Mouse (Mus musculus): ENCODE results near the gene 5031439G07Rik.

5031439G07Rik gene

DNA sequence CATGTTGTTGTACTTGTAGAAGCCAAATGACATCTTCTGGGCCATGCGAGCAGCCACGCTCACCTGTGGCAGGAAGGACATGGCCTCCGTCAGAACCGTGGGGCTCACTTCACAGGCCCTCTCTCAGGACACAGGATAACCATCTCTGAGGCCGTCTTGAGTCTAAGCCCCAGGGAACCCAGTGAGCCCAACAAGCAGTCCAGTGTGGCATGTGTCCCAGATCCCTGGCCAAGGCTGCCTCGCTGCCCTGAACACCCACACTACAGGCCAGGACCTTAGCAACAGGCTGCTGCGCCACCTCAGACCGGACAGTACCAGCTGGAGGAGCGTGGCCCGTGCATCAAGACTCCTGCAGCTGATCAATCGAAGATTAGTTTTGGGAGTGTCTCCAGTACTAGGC is 35.1 kb downstream of the 5031439G07Rik start:
- DNase-seq (ENCODE audit: low read depth), result no peak

DNA sequence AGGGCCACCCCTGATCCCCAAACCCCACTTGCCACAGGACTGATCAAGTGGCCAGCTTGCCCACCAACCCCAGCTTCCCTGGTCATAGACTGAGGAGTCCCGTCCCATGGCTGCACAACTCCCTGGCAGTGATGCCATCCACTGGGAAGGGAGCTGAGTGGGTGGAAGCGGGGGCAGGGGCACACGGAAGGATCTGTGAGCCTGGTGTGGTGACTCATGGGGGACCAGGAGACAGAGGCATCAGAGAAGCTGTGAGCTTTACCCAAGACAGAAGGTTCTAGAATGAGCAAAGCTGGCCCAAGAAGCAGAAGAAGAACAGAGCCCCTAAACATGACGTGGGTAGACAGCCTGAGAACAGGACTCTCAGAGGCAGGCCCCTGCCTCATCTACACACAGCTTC is 38.3 kb downstream of the 5031439G07Rik start:
- no peak for DNase-seq (ENCODE audit: low read depth)

DNA sequence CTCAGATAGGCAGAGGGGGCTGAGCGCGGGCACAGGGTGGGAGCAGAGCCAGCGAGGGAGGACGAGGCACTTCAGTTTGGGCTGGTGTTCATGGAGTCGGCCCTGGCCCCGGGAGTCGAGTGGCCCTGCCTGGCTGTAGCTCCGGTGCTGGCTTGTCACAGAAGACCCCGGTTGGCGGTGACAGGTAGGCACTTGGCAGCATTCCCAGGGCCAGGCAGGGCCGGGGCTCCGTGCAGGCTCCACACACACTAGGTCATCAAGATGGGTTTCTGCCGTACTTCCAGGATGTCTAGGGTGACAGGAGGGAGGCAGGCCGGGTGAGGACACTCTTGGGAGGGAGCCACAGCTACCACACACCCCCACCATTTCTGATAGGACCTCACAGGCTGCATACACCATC is 39.4 kb downstream of the 5031439G07Rik start:
- no peak for DNase-seq (ENCODE audit: low read depth)

DNA sequence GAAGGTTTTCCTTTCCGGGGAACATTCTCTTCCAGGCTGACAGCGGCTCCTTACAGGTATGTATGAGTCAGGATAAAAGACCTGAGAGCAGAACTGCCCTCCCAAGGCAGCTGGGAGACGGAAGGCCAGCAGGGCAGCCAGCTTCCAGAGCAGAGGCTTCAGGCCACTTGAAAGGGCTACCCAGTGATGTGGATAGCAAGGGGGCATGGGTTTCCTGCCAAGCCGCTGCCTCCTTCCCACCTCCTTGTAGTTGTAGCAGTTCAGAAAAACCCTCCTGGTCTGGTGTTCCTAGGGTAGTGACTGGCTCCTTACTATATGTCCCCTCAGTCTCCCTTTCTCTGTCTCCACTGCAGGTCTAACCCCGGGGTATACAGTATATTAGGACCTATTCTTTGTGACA is 44.0 kb downstream of the 5031439G07Rik start:
- no peak for DNase-seq (ENCODE audit: low read depth)

DNA sequence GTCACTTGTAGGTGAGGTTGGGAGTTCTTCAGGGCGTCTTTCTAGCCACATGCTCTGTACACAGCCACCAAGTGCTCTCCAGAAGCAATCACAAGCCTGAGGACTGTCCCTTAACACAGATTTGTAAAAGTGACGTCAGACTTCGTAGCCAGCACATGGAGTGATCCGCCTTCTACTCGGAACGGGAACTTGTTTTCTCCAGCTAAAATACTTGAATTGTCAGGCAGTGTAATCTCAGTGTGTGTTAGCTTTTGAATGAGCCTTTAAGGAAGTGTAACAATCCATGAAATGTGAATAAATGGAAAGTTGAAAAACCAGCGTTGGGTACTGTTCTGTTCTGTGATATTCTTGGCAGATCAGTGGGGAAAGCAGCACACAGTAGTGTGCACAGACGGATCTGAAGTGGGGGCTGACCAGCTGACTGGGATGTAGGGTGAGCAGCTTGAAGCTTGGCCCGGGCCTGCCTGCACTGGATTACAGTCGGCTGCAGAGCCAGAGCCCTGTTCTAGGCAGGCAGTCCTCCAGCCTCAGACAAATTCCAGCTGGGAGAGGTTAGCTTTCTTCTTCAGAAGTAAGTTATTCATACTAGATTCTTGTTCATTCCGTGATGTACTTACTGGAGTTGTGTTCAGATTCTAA is 45.6 kb downstream of the 5031439G07Rik start:
- no peak for DNase-seq (ENCODE audit: low read depth)

DNA sequence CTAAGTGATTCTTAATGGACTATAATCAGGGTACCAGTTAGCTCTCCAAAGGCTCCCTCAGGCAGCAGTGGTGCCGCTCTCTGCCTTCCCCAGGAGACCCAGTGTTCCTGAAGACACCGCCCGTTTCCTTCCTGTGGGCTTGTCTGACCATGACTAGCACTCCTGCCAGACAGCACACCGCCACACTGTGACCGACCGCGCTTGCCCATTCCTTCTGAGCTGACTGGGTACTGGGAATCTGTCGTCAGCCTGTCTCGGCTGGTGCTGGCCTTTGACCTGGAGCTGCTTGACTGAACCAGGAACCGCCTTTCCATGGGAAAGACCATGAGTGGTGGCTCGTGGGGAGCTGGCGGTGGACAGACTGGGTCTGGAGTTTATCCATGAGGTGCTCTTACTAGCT is 48.2 kb downstream of the 5031439G07Rik start:
- no peak for DNase-seq (ENCODE audit: low read depth)

DNA sequence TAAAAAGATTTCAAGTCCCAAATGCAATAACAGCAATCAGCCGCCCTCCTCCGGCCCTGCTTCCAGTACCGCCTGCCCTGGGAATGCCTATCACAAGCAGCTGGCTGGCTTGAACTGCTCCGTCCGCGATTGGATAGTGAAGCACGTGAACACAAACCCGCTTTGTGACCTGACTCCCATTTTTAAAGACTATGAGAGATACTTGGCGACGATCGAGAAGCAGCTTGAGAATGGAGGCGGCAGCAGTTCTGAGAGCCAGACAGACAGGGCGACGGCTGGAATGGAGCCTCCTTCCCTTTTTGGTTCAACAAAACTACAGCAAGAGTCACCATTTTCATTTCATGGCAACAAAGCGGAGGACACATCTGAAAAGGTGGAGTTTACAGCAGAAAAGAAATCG is 53.5 kb downstream of the 5031439G07Rik start:
- DNase-seq (ENCODE audit: low read depth), result no peak

DNA sequence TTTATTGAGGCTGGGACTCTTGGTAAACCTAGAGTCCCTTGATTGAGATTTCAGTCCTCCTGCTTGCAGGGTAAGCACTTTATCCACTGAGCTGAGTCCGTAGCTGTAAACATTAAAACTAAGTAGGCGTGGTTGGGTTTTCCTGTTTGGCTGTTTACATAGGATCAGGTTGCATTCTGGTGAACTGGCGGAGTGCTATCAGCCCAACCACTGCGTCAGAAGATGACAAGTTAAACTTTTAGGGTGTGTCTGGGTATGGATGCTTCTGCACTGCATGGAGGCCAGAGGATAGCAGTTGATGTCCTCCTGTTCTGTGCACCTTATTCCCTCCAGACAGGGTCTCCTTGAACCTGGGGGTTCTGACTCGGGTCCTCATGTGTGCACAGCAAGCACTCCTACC is 56.0 kb downstream of the 5031439G07Rik start:
- no peak for DNase-seq (ENCODE audit: low read depth)

DNA sequence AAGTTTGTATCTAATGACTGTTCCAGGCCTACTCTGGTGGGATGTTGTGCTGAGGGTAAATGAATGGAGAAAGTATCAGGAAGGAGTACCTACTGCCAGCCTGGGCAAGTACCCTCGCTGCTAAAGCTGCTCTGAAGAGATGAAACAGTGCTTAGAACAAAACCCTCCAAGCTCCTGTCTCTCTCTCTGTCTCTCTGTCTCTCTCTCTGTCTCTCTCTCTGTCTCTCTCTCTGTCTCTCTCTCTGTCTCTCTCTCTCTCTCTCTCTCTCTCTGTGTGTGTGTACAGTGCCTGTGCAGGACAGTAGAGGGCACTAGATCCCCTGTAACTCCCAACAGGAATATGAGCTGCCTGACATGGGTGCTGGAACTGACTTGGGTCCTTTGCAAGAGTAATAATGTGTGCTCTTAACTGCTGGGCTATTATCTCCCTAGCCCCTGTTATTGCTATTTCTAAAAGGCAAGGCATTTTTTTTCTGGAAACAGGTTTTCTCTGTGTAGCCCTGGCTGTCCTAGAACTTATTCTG is 62.8 kb downstream of the 5031439G07Rik start:
- DNase-seq (ENCODE audit: low read depth), result peak; percentile 46

DNA sequence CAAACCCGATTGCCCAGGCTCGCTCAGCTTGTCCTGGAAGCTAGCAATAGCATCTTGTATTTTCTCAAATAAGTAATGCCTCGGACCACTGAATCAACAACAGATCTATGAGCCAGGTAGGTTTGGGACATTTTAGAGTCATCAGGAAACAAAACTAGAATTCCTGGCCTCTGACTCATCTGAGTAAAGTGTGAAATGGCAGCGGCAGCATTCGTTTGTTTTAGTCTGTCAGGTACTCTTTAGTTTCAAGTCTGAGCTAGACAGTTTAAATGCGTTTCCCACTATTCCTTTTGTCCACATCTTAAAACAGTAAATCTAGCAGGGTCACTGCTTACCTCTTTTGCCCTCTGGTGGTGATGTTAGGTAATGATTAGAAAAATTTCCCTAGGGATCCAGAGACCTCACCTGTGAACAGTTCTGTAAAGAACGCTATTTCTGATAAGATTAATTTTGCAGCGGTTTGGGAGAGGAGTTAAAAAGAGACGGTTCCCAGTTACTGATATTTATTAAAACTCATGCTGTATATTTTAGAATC is 63.5 kb downstream of the 5031439G07Rik start:
- peak; percentile 66 for DNase-seq (ENCODE audit: low read depth)

DNA sequence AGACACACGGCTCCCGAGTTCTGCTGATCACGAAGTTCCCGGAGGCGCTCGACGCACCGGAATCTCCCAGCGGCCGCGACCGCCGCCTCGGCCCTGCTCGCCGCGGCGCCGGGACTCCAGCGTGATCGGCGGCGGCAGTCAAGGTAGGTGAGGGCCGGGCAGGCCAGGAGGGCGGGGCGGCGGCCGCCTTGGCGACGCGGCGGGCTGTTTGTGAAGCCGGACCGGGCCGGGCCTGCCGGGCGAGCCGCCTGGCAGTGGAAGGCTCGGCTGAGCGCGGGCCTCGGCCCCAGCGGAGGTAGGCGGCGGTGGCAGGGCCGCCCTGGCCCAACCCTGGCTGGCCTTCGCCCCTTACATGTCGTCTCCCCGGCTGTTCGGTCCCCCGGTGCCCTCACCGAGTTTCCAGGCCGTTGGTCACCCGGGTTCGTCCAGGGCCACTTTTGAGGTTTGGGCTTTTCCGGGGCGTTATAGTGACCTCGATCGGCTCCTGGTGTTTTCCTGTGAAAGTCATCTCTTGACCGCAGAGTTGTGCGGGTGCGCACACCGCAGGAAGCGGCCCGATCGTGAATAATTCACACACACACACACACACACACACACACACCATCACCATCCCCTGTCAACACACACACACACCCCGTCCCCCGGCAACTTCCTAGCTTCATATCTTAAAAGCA is 64.7 kb downstream of the 5031439G07Rik start:
- no peak for DNase-seq (ENCODE audit: low read depth)

DNA sequence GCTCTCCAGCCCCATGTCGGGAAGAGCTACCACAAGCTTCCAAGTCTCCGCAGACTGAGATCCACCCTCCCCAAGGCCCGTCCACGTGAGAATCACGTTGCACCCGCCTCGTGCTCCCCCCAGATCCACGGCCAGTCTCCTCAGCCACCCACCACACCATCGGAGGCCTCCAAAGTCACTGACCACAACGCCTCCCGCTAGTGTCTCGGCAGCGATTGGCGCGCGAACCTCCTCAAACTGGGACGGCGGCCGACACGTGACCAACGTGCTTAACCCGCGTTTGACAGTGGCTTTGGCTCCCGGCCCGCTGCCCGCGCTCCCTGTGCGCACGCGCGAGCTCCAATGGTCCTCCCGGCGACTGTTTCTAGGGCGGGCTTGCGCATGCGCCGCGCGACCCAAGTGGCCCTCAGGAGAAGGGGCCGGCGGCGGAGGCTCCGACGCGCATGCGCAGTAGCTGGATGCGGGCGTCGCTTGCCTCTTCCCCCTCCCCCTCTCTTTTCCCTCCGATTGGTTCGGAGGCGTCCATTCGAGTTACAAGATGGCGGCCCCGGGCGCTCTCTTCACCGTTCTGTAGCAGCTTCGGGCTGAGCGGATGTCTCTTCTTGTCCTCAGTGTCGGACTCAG is 65.4 kb downstream of the 5031439G07Rik start, which contains the start of gene Nup50:
Nup50 (plus strand) TSS at position 528 of the 624 bp plus-strand sequence.
- DNase-seq (ENCODE audit: low read depth), result peak; percentile 100

DNA sequence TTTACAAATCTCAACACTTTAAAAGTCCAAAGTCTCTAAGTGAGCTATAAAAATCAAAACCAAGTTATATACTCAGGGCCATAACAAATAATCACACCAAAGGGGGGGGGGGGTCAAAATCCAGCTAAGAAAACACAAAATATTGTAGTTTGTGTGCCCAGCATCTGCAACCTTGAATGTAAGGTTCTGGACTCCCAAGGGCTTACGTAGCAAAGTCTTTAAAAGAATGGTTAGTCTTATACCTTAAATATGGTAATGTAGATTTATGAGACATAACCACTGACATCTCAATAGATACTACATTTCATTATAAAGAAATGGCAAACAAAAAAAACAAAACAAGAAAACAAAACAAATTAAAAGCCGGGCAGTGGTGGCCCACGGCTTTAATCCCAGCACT is 68.4 kb downstream of the 5031439G07Rik start, which contains the start of gene Gm29666:
Gm29666 (minus strand) TSS at position 101 of the 400 bp plus-strand sequence.
- no peak for DNase-seq (ENCODE audit: low read depth)

DNA sequence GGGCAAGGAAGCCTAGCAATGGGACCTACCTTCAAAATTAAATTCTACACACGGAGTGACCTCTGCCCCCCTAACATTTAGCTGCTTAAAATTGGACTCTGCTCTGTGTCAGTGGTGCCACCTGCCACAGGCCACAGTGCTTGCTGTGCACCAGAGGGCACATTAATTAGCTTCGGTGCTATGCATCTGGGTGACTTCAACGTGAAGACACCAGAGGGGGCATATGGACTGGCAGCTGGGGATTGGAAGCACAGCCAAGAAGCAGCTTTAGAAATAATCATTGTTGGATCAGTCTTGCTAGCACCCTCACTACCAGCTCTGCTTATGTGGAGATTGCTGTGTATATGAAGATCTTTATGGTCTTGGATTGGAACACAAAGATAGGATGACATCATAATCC is 75.2 kb downstream of the 5031439G07Rik start:
- no peak for DNase-seq (ENCODE audit: low read depth)

DNA sequence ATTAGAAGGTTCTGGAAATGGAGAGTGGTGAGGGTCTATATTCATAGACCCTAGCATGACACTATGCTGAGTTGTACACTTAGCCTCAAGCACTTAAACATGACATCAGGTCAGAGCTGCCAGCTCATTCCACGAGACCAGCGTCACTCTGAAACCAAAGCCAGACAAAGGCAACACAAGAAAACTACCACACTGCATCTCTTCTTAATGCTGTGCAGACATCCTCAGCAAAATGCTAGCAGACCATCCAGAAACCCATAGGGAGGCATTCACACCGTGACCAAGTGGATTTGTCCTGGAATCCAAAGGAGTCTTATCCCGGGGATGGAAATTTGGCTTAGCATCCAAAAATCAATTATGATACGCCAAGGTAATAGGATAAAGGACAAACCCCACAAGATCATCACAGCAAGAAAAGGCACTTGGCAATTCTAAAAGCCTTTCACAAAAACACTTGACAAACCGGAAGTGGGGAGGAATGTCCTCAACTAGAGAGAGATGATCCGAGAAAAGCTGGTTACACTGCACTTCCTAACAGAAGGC is 84.4 kb downstream of the 5031439G07Rik start:
- DNase-seq (ENCODE audit: low read depth), result no peak

DNA sequence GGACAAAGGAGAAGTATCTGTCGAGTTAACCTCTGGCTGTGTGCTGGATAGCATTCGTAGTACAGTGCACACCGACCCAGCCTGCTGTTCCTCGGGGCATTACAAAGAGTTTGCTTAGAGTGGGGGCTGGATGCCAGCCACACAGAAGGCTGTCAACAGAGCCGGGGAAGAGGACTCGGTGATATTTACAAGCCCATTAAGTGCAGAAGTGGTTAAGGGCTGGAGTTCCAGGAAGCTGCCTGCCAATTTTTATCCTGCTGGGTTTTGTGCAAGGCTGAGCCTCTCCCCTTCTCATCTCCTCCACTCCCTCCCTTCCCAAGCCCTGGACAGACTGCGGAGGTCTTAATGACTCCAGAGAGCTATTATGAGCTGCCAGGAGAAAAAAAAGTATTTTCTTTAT is 90.3 kb downstream of the 5031439G07Rik start:
- no peak for DNase-seq (ENCODE audit: low read depth)

DNA sequence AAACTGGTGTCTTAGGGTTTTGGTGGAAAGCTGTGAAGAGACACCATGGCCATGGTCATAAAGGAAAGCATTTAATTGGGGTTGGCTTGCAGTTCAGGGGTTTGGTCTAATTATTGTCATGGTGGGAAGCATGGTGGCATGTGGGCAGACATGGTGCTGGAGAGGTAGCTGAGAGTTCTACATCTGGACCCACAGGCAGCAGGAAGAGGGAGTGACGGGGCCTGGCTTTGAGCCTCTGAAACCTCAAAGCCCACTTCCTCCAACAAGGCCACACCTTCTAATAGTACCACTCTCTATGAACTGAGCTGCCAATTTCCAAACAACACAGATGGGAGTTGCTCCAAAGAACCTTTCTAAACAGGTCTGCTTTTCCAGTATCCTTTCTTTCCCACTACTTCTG is 91.7 kb downstream of the 5031439G07Rik start:
- peak; percentile 22 for DNase-seq (ENCODE audit: low read depth)

DNA sequence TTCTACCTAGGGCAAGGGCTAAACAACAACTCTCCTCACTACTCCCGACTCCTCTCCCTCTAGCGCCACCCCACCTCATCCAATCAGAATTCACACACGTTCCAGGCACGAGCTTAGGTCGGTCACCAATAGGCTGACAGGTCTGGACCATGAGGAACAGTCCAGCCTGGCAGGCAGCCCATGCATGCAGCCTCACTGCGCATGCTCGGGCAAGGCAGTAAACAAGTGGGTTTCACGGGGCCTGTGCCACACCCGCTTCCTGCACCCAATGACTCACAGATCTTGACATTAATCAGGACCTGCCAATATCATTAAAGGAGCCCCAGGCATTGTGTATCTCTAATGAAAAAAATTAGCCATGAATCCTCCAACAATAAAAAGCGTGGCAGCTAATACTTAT is 92.1 kb downstream of the 5031439G07Rik start:
- DNase-seq (ENCODE audit: low read depth), result peak; percentile 5

Data from naive thymus-derived CD4-positive, alpha-beta T cell, adult 2 months (primary cell).